Mouse (Mus musculus) heart, embryonic 13.5 days (tissue): Measurements from ENCODE around the gene Ccdc28b. TPM values are rescaled to one million over a fixed set of nuclear protein-coding genes. Genes with fewer than 3 reads are reported as not detected.

Source experiments
- polyA plus RNA-seq: library from polyadenylated mRNA; unstranded; fragments of >200 nt; fragmentation: Nextera tagmentation; extraction: Ambion mirVana; gene quantifications from 2 replicates; pipeline ENCODE4 v1.2.1, GENCODE M21; 2015

Ccdc28b gene
- polyA plus RNA-seq, 1 experiment from 2014 or later = 41.1 TPM

Other genes starting within 250 kb of the Ccdc28b start
- gene Zbtb8a, start 245.8 kb downstream of the Ccdc28b start, polyA plus RNA-seq = 9.9 and 11.0 TPM in 2 replicates
- gene Zbtb8b, start 183.1 kb downstream of the Ccdc28b start, polyA plus RNA-seq = 3.9 and 4.7 TPM in 2 replicates
- 25.4 and 26.9 TPM in 2 replicates for gene Bsdc1, start 162.4 kb downstream of the Ccdc28b start, polyA plus RNA-seq
- not detected in 2 replicates for gene Tssk3, start 132.9 kb downstream of the Ccdc28b start, polyA plus RNA-seq
- gene Fam229a, start 132.8 kb downstream of the Ccdc28b start, polyA plus RNA-seq = not detected in 2 replicates
- gene Marcksl1, start 110.4 kb downstream of the Ccdc28b start, polyA plus RNA-seq = 383 and 399 TPM in 2 replicates
- 127 and 141 TPM in 2 replicates for gene Hdac1, start 81.2 kb downstream of the Ccdc28b start, polyA plus RNA-seq
- gene Lck, start 50.3 kb downstream of the Ccdc28b start, polyA plus RNA-seq = 2.8 and 7.0 TPM in 2 replicates
- gene Fam167b, start 45.4 kb downstream of the Ccdc28b start, polyA plus RNA-seq = 4.7 and 7.3 TPM in 2 replicates
- gene Eif3i, start 23.3 kb downstream of the Ccdc28b start, polyA plus RNA-seq = 169 and 189 TPM in 2 replicates
- 160 and 179 TPM in 2 replicates for gene Tmem234, start 23.3 kb downstream of the Ccdc28b start, polyA plus RNA-seq
- gene Dcdc2b, start 9.7 kb downstream of the Ccdc28b start, polyA plus RNA-seq = 1.3 and 1.6 TPM in 2 replicates
- gene Iqcc, start 4.8 kb downstream of the Ccdc28b start, polyA plus RNA-seq = 20.4 and 23.6 TPM in 2 replicates
- 47.5 and 49.4 TPM in 2 replicates for gene Txlna, start 17.1 kb upstream of the Ccdc28b start, polyA plus RNA-seq
- 13.3 TPM in 2 replicates for gene Kpna6, start 48.8 kb upstream of the Ccdc28b start, polyA plus RNA-seq
- gene Tmem39b, start 72.9 kb upstream of the Ccdc28b start, polyA plus RNA-seq = 6.7 and 6.9 TPM in 2 replicates
- gene Khdrbs1, start 118.4 kb upstream of the Ccdc28b start, polyA plus RNA-seq = 75.6 and 77.5 TPM in 2 replicates
- 326 and 374 TPM in 2 replicates for gene Ptp4a2, start 187.3 kb upstream of the Ccdc28b start, polyA plus RNA-seq